Mouse (Mus musculus): Measurements from ENCODE around the gene Agtpbp1.

DNA sequence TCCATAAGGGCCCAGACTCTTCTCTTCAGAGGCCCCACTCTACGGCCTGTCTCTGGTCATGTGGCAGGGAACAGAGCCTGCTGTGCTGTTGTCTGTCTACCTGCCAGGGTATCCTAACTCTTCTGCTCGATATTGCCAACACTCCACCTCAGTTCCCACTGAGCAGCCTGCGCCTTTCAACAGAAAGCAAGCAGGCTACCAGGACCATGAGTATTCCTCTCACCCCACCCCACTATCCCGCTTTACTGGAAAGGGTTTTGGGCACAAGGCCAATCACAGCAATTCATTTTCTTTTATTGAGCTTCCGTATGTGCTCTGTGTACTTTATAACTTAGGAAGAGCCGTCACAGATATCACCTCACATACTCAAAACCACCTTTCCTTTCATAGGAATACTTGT is 131.4 kb downstream of the Agtpbp1 start:
- no peak for TF ChIP-seq CTCF (IDR thresholded peaks at IDR 0.05; ENCODE audit: extremely low read depth, insufficient read length, insufficient replicate concordance, low read depth, low read length)
- no peak for TF ChIP-seq POLR2A (IDR thresholded peaks at IDR 0.05; ENCODE audit: low read depth, low read length)
